Mouse (Mus musculus) hindbrain, postnatal 0 days (tissue): Measurements from ENCODE around the gene Ttc16. TPM values are rescaled to one million over a fixed set of nuclear protein-coding genes. Genes with fewer than 3 reads are reported as not detected.

Source experiments
- ATAC-seq: fragments of 200-750 bp; cut with Nextera tagmentation; 2 replicates; pipeline ENCODE4 v1.8.0; 2017; ENCODE audit warnings: mild to moderate bottlenecking, moderate TSS enrichment, moderate library complexity
- DNase-seq: peaks from one replicate; pipeline ENCODE4 v3.0.0-alpha.2; 2015; ENCODE audit warnings: low spot score
- H3K27ac ChIP-seq: fragments of 300-500 bp; sonication (generic); 2 replicates; pipeline ENCODE4 v1.5.1; 2014; ENCODE audit warnings: mild to moderate bottlenecking
- H3K27me3 ChIP-seq: fragments of 300-500 bp; sonication (generic); 2 replicates; pipeline ENCODE4 v1.6.1; 2014; ENCODE audit warnings: low read length, mixed read lengths; ENCODE audit not compliant: insufficient read depth
- H3K36me3 ChIP-seq: fragments of 300-500 bp; sonication (generic); 2 replicates; pipeline ENCODE4 v1.6.1; 2014; ENCODE audit warnings: low read length, mixed read lengths; ENCODE audit not compliant: insufficient read depth
- H3K4me1 ChIP-seq: fragments of 300-500 bp; sonication (generic); 2 replicates; pipeline ENCODE4 v1.6.1; 2014; ENCODE audit warnings: antibody characterized with exemption, low read length, mixed read lengths; ENCODE audit not compliant: insufficient read depth
- H3K4me2 ChIP-seq: fragments of 300-500 bp; sonication (generic); 2 replicates; pipeline ENCODE4 v1.6.1; 2014; ENCODE audit warnings: low read depth, mild to moderate bottlenecking, low read length, moderate library complexity, mixed read lengths
- H3K4me3 ChIP-seq: fragments of 300-500 bp; sonication (generic); 2 replicates; pipeline ENCODE4 v1.5.1; 2014; ENCODE audit warnings: low read length
- H3K9ac ChIP-seq: fragments of 300-500 bp; sonication (generic); replicated peaks from 2 replicates; pipeline ENCODE4 v1.6.1; 2014; ENCODE audit warnings: mild to moderate bottlenecking, low read length, moderate library complexity, mixed read lengths
- H3K9me3 ChIP-seq: fragments of 300-500 bp; sonication (generic); 2 replicates; pipeline ENCODE4 v1.6.1; 2016; ENCODE audit warnings: low read length, mixed read lengths
- CTCF ChIP-seq: IDR thresholded peaks from 2 replicates; pipeline ENCODE4 v1.5.1; 2016; ENCODE audit warnings: antibody characterized with exemption, control low read depth, low read depth
- WGBS: fragments of 180-500 bp; shearing (Covaris S2); extraction: QIAGEN DNeasy Blood & Tissue Kit; methylation state at CpG from one replicate; pipeline ENCODE4 v1.1.7; 2014; 5-methylcytosine and 5-hydroxymethylcytosine counted together
- polyA plus RNA-seq: library from polyadenylated mRNA; unstranded; fragments of >200 nt; fragmentation: Nextera tagmentation; extraction: Ambion mirVana; gene quantifications from 2 replicates; pipeline ENCODE4 v1.2.1, GENCODE M21; 2015
- total RNA-seq: library from RNA; depleted of rRNA; stranded (reverse); fragments of >200 nt; gene quantifications from 2 replicates; pipeline ENCODE4 v1.2.3, GENCODE M21; 2014

Gene Ttc16
- total and polyA plus RNA-seq, 2 experiments from 2014 or later = 0.58 to 0.78 TPM

DNA sequence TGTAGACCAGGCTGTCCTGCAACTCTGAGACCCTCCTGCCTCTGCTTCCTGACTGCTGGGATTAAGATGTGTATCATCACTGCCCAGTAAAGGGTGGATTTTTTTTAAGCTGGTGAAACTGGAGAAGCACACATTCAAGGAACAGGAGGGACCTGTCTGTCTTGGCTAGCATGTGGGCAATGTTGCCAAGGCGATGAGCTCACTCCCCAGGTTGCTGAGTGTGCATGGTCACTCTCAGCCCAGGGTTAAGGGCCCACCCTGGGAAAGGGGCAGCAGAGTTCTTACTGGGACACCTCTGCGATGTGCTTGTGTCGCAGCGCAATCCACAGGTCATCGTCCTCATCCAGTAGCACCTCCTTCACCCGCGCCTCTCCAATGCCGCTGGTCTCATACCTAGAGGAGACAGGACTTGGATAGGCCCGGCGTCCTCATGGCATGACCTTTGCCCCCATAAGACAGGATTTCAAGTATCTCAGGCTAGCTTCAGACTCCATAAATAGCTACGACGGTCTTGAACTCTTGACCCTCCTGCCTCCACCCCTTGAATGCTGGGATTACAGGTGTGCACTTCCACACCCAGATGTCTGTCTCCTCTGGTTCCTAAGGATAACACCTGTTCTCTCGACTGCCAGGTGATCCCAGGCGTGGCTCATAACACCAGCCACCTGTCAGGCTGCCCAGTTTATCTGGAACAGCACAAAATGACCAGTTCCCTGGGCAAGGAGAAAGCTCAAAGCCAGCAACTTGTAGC, 33.6 kb upstream of the Ttc16 start:
- ATAC-seq (no peak), DNase-seq (no peak)
- TF ChIP-seq CTCF = no peak
- Histone ChIP-seq H3K4me2 (no peak overlapping the region), H3K9me3 (no peaks in the 10 kb centered on the region), H3K4me1 (no peaks in the 10 kb centered on the region), H3K36me3 (peaks cover 48% of the 10 kb centered on the region), H3K9ac (no peak overlapping the region), H3K27me3 (no peaks in the 10 kb centered on the region), H3K27ac (no peak overlapping the region), H3K4me3 (no peak overlapping the region)
- WGBS = 94% methylated on average over 14 of the region's 14 CpGs

DNA sequence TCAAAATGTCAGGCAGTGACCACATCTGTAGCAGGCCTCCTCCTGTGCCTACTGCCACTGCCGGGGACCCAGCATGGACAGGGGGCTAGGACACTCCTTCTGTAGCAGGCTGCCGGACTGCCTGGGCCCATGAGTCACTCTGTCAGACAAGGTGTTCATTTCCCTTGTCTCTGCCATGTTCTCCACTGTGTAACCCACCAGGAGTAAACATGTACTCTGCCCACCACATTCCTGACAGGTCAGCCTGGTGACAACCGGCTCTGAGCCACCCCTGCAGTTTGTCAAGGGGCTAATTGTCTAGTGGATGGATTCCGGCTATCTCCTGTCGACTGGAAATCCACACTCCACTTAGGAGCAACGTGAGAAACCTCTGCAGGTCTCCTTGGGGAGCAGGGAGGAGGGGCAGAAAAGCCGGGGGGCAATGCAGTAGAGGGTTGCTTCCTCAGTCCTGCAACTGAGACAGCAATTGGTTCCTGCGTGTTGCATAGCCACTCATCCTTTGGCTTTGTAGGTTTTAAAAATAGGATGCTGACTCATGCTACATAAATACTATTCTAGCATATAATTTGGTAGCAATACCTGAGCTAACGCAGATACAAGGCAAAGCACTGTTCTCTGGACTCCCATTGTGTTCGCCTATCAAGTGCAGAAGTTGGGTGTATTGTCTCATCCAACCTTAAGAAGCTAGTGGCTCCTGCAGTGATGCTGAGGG, 23.0 kb upstream of the Ttc16 start:
- Histone ChIP-seq H3K27ac (no peak overlapping the region), H3K36me3 (peaks cover 74% of the 10 kb centered on the region), H3K27me3 (no peaks in the 10 kb centered on the region), H3K4me2 (no peak overlapping the region), H3K4me3 (no peak overlapping the region), H3K9ac (no peak overlapping the region), H3K9me3 (no peaks in the 10 kb centered on the region), H3K4me1 (no peaks in the 10 kb centered on the region)
- DNase-seq = no peak
- WGBS = 66% methylated on average over 10 of the region's 10 CpGs
- no peak for ATAC-seq
- TF ChIP-seq CTCF = no peak

DNA sequence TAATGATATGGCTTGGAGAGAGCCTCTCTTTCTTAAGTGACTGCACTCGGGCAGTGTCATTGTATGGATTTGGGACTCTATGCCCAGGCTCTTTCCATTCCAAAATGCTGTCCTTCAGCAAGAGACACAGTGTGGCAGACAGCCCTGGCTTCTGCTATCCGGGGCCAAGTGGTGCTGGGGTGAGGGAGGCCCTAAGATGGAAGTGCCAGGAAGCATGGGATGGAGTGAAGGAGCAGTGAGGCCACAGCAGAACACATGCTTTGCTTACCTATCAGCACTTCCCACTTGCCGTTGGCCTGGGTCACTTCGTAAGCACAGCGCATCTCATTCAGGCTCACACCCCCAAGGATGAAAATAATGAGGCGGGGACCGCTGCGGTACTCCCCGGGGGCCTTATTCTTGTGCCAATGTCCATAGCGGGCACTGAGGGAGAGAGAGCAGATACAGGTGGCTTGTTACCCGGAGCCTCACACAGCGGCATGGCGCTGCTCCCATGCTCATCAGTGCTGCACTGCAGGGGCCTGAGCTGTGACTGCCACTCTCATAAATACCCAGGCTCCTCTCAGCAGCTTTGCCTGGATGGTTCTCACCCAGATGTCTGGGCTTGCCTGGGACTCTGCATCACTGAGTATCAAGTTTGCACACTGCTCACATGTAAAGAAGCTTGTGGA, 20.4 kb upstream of the Ttc16 start:
- TF ChIP-seq CTCF = no peak
- WGBS = 66% methylated on average over 13 of the region's 13 CpGs
- Histone ChIP-seq H3K9me3 (no peaks in the 10 kb centered on the region), H3K4me2 (no peak overlapping the region), H3K27ac (no peak overlapping the region; the same call in 1 of the 2 replicates), H3K4me3 (no peak overlapping the region), H3K4me1 (no peaks in the 10 kb centered on the region), H3K27me3 (no peaks in the 10 kb centered on the region), H3K9ac (no peak overlapping the region), H3K36me3 (peaks cover 71% of the 10 kb centered on the region)
- DNase-seq = no peak
- ATAC-seq = no peak

DNA sequence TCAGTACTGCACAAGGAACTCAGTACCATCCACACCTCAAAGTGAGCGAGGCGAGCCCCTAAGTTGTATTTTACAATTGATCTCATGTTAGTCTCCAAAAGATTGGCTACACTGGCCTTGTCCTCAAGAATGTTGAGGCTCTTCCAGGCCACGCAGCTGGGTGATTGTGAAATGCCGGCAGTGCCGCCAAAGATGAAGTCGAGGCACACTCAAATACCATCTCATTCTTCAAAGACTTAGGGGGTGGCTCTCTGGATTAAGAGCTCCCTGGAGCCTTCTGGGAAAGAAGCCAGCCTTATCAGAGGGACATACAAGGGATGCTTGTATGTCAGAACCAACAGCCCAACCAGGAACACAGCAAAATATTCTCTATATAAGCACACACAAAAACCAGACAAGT, 15.9 kb upstream of the Ttc16 start:
- H3K36me3 ChIP-seq = peaks cover 52% of the 10 kb centered on the region
- no peak for ATAC-seq
- H3K4me3 ChIP-seq = no peak overlapping the region
- H3K9ac ChIP-seq = no peak overlapping the region
- WGBS = 58% methylated on average over 6 of the region's 6 CpGs
- no peaks in the 10 kb centered on the region for H3K4me1 ChIP-seq
- no peaks in the 10 kb centered on the region for H3K27me3 ChIP-seq
- no peak for TF ChIP-seq CTCF
- no peaks in the 10 kb centered on the region for H3K9me3 ChIP-seq
- no peak overlapping the region for H3K27ac ChIP-seq
- H3K4me2 ChIP-seq = no peak overlapping the region
- DNase-seq = peak; percentile 27

DNA sequence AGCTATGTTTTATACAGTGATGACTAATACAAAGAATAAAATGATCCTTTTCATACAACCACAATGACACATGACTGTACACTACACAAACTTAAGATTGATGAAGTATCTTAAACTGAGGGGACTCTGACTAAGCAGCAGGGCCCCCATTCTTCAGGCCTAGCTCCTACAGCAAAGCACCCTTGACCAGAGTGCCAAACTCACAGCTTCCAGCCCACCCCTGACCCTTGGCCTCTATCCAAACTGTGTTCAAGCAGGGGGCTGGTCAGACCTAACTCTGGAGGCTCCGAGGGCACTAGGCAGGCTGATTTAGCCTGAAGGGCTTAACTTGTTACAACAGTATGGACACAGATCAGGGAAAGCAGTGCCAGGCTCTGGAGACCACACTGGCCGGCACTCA, 13.1 kb upstream of the Ttc16 start:
- H3K27ac ChIP-seq = no peak overlapping the region
- DNase-seq (no peak), ATAC-seq (no peak)
- H3K9me3 ChIP-seq = no peaks in the 10 kb centered on the region
- H3K4me2 ChIP-seq = no peak overlapping the region
- TF ChIP-seq CTCF = no peak
- H3K4me3 ChIP-seq = no peak overlapping the region
- H3K27me3 ChIP-seq = no peaks in the 10 kb centered on the region
- no peak overlapping the region for H3K9ac ChIP-seq
- peaks cover 25% of the 10 kb centered on the region for H3K36me3 ChIP-seq
- 32% methylated on average over 2 of the region's 2 CpGs for WGBS
- H3K4me1 ChIP-seq = no peaks in the 10 kb centered on the region

DNA sequence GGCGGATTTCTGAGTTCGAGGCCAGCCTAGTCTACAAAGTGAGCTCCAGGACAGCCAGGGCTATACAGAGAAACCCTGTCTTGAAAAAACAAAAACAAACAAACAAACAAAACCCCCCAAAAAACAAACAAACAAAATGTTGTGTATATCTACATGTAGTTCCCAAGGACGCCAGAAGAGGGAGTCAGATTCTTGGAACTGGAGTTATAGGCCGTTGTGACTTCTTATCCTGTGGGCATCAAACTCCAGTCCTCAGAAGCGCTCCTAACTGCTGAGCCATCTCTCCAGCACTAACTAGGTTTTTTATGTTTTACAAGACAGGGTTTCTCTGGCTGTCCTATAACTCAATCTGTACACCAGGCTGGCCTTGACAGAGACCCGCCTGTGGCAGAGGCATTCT, 11.7 kb upstream of the Ttc16 start:
- no peak overlapping the region for H3K4me3 ChIP-seq
- TF ChIP-seq CTCF = peak; percentile 63
- ATAC-seq (no peak), DNase-seq (peak; percentile 73)
- H3K4me2 ChIP-seq = no peak overlapping the region
- no peaks in the 10 kb centered on the region for H3K27me3 ChIP-seq
- H3K9ac ChIP-seq = no peak overlapping the region
- peaks cover 14% of the 10 kb centered on the region; the same call in 1 of the 2 replicates for H3K36me3 ChIP-seq
- H3K4me1 ChIP-seq = no peaks in the 10 kb centered on the region
- H3K9me3 ChIP-seq = no peaks in the 10 kb centered on the region
- 59% methylated on average over 6 of the region's 6 CpGs for WGBS
- no peak overlapping the region for H3K27ac ChIP-seq
